Mouse (Mus musculus) cortical plate, adult 2 months (tissue): ENCODE results near the gene Frmd4b.

Experiments
- CTCF ChIP-seq: fragments of 200-500 bp; IDR thresholded peaks from 2 replicates; pipeline ENCODE4 v1.5.1; 2011; ENCODE audit warnings: mild to moderate bottlenecking, control low read depth, low read length; ENCODE audit not compliant: insufficient read depth; ENCODE audit errors: extremely low read depth
- POLR2A ChIP-seq: fragments of 200-500 bp; IDR thresholded peaks from 2 replicates; pipeline ENCODE4 v1.6.1; 2011; ENCODE audit warnings: mild to moderate bottlenecking, low read length, control low read depth; ENCODE audit not compliant: insufficient read depth; ENCODE audit errors: extremely low read depth

DNA sequence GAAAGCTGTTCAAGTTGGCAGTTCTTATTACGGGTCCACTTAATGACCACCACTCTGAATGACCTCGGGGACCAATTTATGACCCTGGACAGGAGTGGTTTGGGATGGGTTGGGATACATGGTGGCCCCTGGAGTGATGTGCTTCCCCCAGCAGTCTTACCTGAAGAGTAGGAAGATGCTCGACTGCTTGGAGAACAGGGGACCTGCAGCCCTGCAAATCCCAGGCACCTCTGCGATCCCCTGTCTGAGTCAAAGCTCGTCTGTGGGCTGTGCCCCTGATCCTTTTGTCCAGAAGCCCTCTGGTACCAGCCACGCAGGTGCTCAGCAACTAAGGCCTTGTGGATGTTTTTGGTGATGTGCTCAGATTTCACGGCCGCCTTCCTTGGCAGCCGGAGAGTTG, 321.9 kb downstream of the Frmd4b start:
- TF ChIP-seq CTCF (no peak), POLR2A (no peak)
